Mouse (Mus musculus): ENCODE measurements around the gene Olfr630. TPM values are rescaled to one million over a fixed set of nuclear protein-coding genes. Genes with fewer than 3 reads are reported as not detected.
"Not testable (repeated sequence)": the region's sequence is repeated elsewhere in the genome, so short reads cannot be mapped to it uniquely, and the experiment has no call there.

Olfr630 gene
- total RNA-seq, 1 experiment: not detected

DNA sequence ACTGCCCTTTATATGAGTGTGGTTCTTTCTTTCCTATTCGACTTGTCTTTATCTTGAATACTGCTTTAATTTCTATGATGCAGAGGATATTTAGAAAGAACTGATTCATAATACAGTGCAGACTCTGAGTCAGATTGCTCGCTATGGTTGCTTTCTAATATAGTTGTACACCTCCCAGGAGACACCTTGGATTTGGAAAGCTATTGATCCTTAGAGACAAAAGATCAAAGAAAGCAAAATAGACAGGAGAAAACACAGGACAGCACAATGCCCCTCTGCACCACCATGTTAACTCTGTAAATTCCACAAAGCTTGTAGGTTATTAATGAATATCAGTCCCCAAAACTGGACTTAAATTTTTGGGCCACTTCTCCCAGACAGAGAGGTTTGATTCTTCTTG, 12.3 kb downstream of the Olfr630 start, which contains the start of gene Olfr629:
TSS of gene Olfr629 (minus strand) at position 101 of the 400 bp plus-strand sequence.
- Histone ChIP-seq H3K27ac (ENCODE audit: insufficient read depth, low read depth, low read length, poor library complexity, severe bottlenecking) (no peak within 1 kb of the TSS), H3K9ac (ENCODE audit: insufficient read depth, low read depth, low read length, poor library complexity, severe bottlenecking) (no peak within 1 kb of the TSS), H3K4me3 (ENCODE audit: insufficient read depth in 1 of 2, low read depth in 1 of 2, low read length in 2 of 2, poor library complexity in 1 of 2, severe bottlenecking in 1 of 2) (no peak within 1 kb of the TSS), H3K4me1 (ENCODE audit: control insufficient read depth in 2 of 2, insufficient read depth in 2 of 2, low read length in 2 of 2, poor library complexity in 1 of 2) (no peaks in the 10 kb centered on the region), H3K9me3 (ENCODE audit: control insufficient read depth, insufficient read depth, low read depth, low read length) (no peaks in the 10 kb centered on the region), H3K36me3 (ENCODE audit: control insufficient read depth, insufficient read depth, low read length, poor library complexity, severe bottlenecking) (no peaks in the 10 kb centered on the region)
- DNase-seq (ENCODE audit: low read depth, low spot score): no peak
- in situ Hi-C loops (cut with MboI; ENCODE audit: low sequenced_read_pairs in 2 of 2, unreplicated experiment in 2 of 2): no loop called here
- no peak for TF ChIP-seq MAFK (IDR thresholded peaks at IDR 0.05; ENCODE audit: insufficient read depth, low read depth, low read length)
- no peak for TF ChIP-seq ZC3H11A (IDR thresholded peaks at IDR 0.05; ENCODE audit: borderline replicate concordance, low read depth, low read length)
- TF ChIP-seq CHD2 (IDR thresholded peaks at IDR 0.05; ENCODE audit: low read depth, low read length): no peak
- TF ChIP-seq ZNF384 (IDR thresholded peaks at IDR 0.05; ENCODE audit: low read depth, low read length): no peak
- no peak for TF ChIP-seq HCFC1 (IDR thresholded peaks at IDR 0.05; ENCODE audit: borderline replicate concordance, insufficient read depth, low read length)

DNA sequence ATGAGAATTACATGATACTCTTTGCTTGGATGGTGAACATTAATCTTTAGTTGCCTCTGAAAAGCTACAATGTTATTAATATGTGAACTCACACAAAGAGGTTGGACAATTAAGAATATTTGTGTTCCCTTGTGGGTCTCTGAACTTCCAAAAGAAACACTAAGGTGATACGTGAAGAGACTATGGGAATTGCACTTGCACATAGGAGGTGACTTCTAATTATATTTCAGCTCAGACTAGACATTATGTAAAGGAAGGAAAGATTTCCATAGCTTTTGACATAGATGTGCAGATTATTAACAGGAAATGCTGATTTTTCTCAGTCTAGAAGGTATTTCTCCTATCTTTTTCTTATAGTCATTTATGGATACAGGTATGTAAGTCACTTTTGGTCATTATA, 27.1 kb downstream of the Olfr630 start, which contains the start of gene Olfr628:
TSS of gene Olfr628 (plus strand) at position 301 of the 400 bp plus-strand sequence.
- H3K4me1 ChIP-seq (ENCODE audit: control insufficient read depth in 2 of 2, insufficient read depth in 2 of 2, low read length in 2 of 2, poor library complexity in 1 of 2): no peaks in the 10 kb centered on the region
- no peaks in the 10 kb centered on the region for H3K9me3 ChIP-seq (ENCODE audit: control insufficient read depth, insufficient read depth, low read depth, low read length)
- no peak for DNase-seq (ENCODE audit: low read depth, low spot score)
- H3K4me3 ChIP-seq (ENCODE audit: insufficient read depth in 1 of 2, low read depth in 1 of 2, low read length in 2 of 2, poor library complexity in 1 of 2, severe bottlenecking in 1 of 2): no peak within 1 kb of the TSS
- TF ChIP-seq ZC3H11A (IDR thresholded peaks at IDR 0.05; ENCODE audit: borderline replicate concordance, low read depth, low read length): no peak
- no peak for TF ChIP-seq HCFC1 (IDR thresholded peaks at IDR 0.05; ENCODE audit: borderline replicate concordance, insufficient read depth, low read length)
- TF ChIP-seq CHD2 (IDR thresholded peaks at IDR 0.05; ENCODE audit: low read depth, low read length): no peak
- no peak for TF ChIP-seq MAFK (IDR thresholded peaks at IDR 0.05; ENCODE audit: insufficient read depth, low read depth, low read length)
- TF ChIP-seq ZNF384 (IDR thresholded peaks at IDR 0.05; ENCODE audit: low read depth, low read length): no peak
- in situ Hi-C loops (cut with MboI; ENCODE audit: low sequenced_read_pairs in 2 of 2, unreplicated experiment in 2 of 2): no loop called here
- H3K27ac ChIP-seq (ENCODE audit: insufficient read depth, low read depth, low read length, poor library complexity, severe bottlenecking): no peak within 1 kb of the TSS
- no peaks in the 10 kb centered on the region for H3K36me3 ChIP-seq (ENCODE audit: control insufficient read depth, insufficient read depth, low read length, poor library complexity, severe bottlenecking)
- no peak within 1 kb of the TSS for H3K9ac ChIP-seq (ENCODE audit: insufficient read depth, low read depth, low read length, poor library complexity, severe bottlenecking)

DNA sequence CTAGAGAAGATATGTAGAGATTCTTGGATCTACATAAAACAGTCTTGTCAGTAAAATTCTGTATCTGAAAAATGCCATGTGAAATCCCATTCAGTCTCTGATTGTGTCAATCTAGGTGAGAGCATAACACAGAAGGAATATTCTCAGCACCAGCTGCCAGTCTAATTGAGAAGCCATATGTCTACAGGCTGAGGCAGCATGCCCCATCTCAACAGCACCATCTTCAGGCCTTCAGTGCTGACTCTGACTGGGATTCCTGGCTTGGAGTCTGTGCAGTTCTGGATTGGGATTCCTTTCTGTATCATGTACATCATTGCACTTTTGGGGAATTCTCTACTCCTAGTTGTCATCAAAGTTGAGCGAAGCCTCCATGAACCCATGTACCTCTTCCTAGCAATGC, 40.7 kb downstream of the Olfr630 start:
- in situ Hi-C loops (cut with MboI; ENCODE audit: low sequenced_read_pairs in 2 of 2, unreplicated experiment in 2 of 2); H3K4me1 ChIP-seq (ENCODE audit: control insufficient read depth in 2 of 2, insufficient read depth in 2 of 2, low read length in 2 of 2, poor library complexity in 1 of 2); H3K36me3 ChIP-seq (ENCODE audit: control insufficient read depth, insufficient read depth, low read length, poor library complexity, severe bottlenecking); H3K9me3 ChIP-seq (ENCODE audit: control insufficient read depth, insufficient read depth, low read depth, low read length); H3K9ac ChIP-seq (ENCODE audit: insufficient read depth, low read depth, low read length, poor library complexity, severe bottlenecking); H3K27ac ChIP-seq (ENCODE audit: insufficient read depth, low read depth, low read length, poor library complexity, severe bottlenecking); H3K4me3 ChIP-seq (ENCODE audit: insufficient read depth in 1 of 2, low read depth in 1 of 2, low read length in 2 of 2, poor library complexity in 1 of 2, severe bottlenecking in 1 of 2); DNase-seq (ENCODE audit: low read depth, low spot score): not testable (repeated sequence)

DNA sequence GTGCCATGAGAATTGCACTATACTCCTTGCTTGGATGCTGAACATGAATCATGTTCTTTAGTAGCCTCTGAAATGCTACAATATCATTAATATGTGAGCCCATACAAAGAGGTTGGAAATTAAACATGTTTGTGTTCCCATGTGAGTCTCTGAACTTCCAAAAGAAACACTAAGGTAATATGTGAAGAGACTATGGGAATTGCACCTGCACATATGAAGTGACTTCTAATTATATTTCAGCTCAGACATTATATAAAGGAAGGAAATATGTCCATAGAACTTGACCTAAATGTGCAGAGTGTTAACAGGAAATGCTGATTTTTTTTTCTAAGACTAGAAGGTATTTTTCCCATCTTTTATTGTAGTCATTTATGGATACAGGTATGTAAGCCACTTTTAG, 42.8 kb downstream of the Olfr630 start, which contains the start of gene Olfr243:
TSS of gene Olfr243 (plus strand) at position 301 of the 400 bp plus-strand sequence.
- H3K36me3 ChIP-seq (ENCODE audit: control insufficient read depth, insufficient read depth, low read length, poor library complexity, severe bottlenecking): no peaks in the 10 kb centered on the region
- no peak for TF ChIP-seq ZNF384 (IDR thresholded peaks at IDR 0.05; ENCODE audit: low read depth, low read length)
- TF ChIP-seq ZC3H11A (IDR thresholded peaks at IDR 0.05; ENCODE audit: borderline replicate concordance, low read depth, low read length): no peak
- TF ChIP-seq CHD2 (IDR thresholded peaks at IDR 0.05; ENCODE audit: low read depth, low read length): no peak
- no peak for TF ChIP-seq MAFK (IDR thresholded peaks at IDR 0.05; ENCODE audit: insufficient read depth, low read depth, low read length)
- no peak for TF ChIP-seq HCFC1 (IDR thresholded peaks at IDR 0.05; ENCODE audit: borderline replicate concordance, insufficient read depth, low read length)
- no peak within 1 kb of the TSS for H3K9ac ChIP-seq (ENCODE audit: insufficient read depth, low read depth, low read length, poor library complexity, severe bottlenecking)
- DNase-seq (ENCODE audit: low read depth, low spot score): no peak
- H3K4me3 ChIP-seq (ENCODE audit: insufficient read depth in 1 of 2, low read depth in 1 of 2, low read length in 2 of 2, poor library complexity in 1 of 2, severe bottlenecking in 1 of 2): no peak within 1 kb of the TSS
- no peak within 1 kb of the TSS for H3K27ac ChIP-seq (ENCODE audit: insufficient read depth, low read depth, low read length, poor library complexity, severe bottlenecking)
- in situ Hi-C loops (cut with MboI; ENCODE audit: low sequenced_read_pairs in 2 of 2, unreplicated experiment in 2 of 2): no loop called here
- H3K4me1 ChIP-seq (ENCODE audit: control insufficient read depth in 2 of 2, insufficient read depth in 2 of 2, low read length in 2 of 2, poor library complexity in 1 of 2): no peaks in the 10 kb centered on the region
- no peaks in the 10 kb centered on the region for H3K9me3 ChIP-seq (ENCODE audit: control insufficient read depth, insufficient read depth, low read depth, low read length)

DNA sequence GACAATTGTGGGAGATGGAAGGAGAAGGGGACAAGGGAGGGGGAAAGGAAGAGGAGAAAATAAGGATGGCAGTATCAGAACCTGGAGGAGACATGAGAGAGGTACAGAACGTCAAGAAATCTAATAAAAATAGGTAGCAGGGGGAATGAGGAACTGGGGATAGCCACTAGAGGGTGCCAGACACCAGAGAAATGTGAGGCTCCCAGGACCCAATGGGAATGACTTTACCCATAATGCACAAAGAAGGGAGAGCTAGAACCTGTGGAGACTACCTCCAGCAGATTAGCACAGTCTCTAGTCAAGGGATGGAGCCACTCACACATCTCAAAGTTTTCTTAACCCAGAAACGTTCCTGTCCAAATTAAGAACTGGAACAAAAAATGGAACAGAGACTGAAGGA, 45.1 kb downstream of the Olfr630 start:
- H3K4me1 ChIP-seq (ENCODE audit: control insufficient read depth in 2 of 2, insufficient read depth in 2 of 2, low read length in 2 of 2, poor library complexity in 1 of 2): no peaks in the 10 kb centered on the region
- DNase-seq (ENCODE audit: low read depth, low spot score): no peak
- no peak overlapping the region for H3K9ac ChIP-seq (ENCODE audit: insufficient read depth, low read depth, low read length, poor library complexity, severe bottlenecking)
- no peak for TF ChIP-seq ZC3H11A (IDR thresholded peaks at IDR 0.05; ENCODE audit: borderline replicate concordance, low read depth, low read length)
- no peak for TF ChIP-seq CHD2 (IDR thresholded peaks at IDR 0.05; ENCODE audit: low read depth, low read length)
- no peak for TF ChIP-seq HCFC1 (IDR thresholded peaks at IDR 0.05; ENCODE audit: borderline replicate concordance, insufficient read depth, low read length)
- no peak overlapping the region for H3K27ac ChIP-seq (ENCODE audit: insufficient read depth, low read depth, low read length, poor library complexity, severe bottlenecking)
- in situ Hi-C loops (cut with MboI; ENCODE audit: low sequenced_read_pairs in 2 of 2, unreplicated experiment in 2 of 2): no loop called here
- no peaks in the 10 kb centered on the region for H3K36me3 ChIP-seq (ENCODE audit: control insufficient read depth, insufficient read depth, low read length, poor library complexity, severe bottlenecking)
- no peak overlapping the region for H3K4me3 ChIP-seq (ENCODE audit: insufficient read depth in 1 of 2, low read depth in 1 of 2, low read length in 2 of 2, poor library complexity in 1 of 2, severe bottlenecking in 1 of 2)
- no peaks in the 10 kb centered on the region for H3K9me3 ChIP-seq (ENCODE audit: control insufficient read depth, insufficient read depth, low read depth, low read length)

Other genes with a start within 250 kb of the Olfr630 start
- not detected in 2 replicates for gene Olfr610, start 245.2 kb downstream of the Olfr630 start, total RNA-seq (2012; rRNA removed)
- gene Olfr611, start 236.5 kb downstream of the Olfr630 start, total RNA-seq (2012; rRNA removed): not detected in 2 replicates
- gene Olfr612, start 214.6 kb downstream of the Olfr630 start, total RNA-seq (2012; rRNA removed): not detected in 2 replicates
- gene Olfr613, start 209.3 kb downstream of the Olfr630 start, total RNA-seq (2012; rRNA removed): not detected in 2 replicates
- gene Olfr615, start 201.3 kb downstream of the Olfr630 start, total RNA-seq (2012; rRNA removed): not detected in 2 replicates
- gene Olfr616, start 188.2 kb downstream of the Olfr630 start, total RNA-seq (2012; rRNA removed): not detected in 2 replicates
- not detected in 2 replicates for gene Olfr617, start 184.3 kb downstream of the Olfr630 start, total RNA-seq (2012; rRNA removed)
- not detected in 2 replicates for gene Olfr618, start 167.2 kb downstream of the Olfr630 start, total RNA-seq (2012; rRNA removed)
- not detected in 2 replicates for gene Olfr619, start 156.8 kb downstream of the Olfr630 start, total RNA-seq (2012; rRNA removed)
- not detected in 2 replicates for gene Olfr620, start 144.8 kb downstream of the Olfr630 start, total RNA-seq (2012; rRNA removed)
- gene Olfr622, start 114.6 kb downstream of the Olfr630 start, total RNA-seq (2012; rRNA removed): not detected in 2 replicates
- not detected in 2 replicates for gene Olfr623, start 93.6 kb downstream of the Olfr630 start, total RNA-seq (2012; rRNA removed)
- 0.04 TPM in 1 of 2 replicates, not detected in the other for gene Olfr624, start 86.1 kb downstream of the Olfr630 start, total RNA-seq (2012; rRNA removed)
- gene Olfr625-ps1, start 74.6 kb downstream of the Olfr630 start, total RNA-seq (2012; rRNA removed): not detected in 2 replicates
- gene Olfr243, start 42.7 kb downstream of the Olfr630 start, total RNA-seq (2012; rRNA removed): not detected in 2 replicates
- not detected in 2 replicates for gene Olfr628, start 27.0 kb downstream of the Olfr630 start, total RNA-seq (2012; rRNA removed)
- not detected in 2 replicates for gene Olfr629, start 12.4 kb downstream of the Olfr630 start, total RNA-seq (2012; rRNA removed)
- gene Olfr69, start 14.3 kb upstream of the Olfr630 start, total RNA-seq (2012; rRNA removed): not detected in 2 replicates
- not detected in 2 replicates for gene Olfr68, start 22.4 kb upstream of the Olfr630 start, total RNA-seq (2012; rRNA removed)
- not detected in 2 replicates for gene Olfr67, start 34.5 kb upstream of the Olfr630 start, total RNA-seq (2012; rRNA removed)
- gene Hbb-bt, start 56.7 kb upstream of the Olfr630 start, total RNA-seq (2012; rRNA removed): not detected in 2 replicates
- not detected in 2 replicates for gene Hbb-bs, start 70.8 kb upstream of the Olfr630 start, total RNA-seq (2012; rRNA removed)
- not detected in 2 replicates for gene Hbb-bh2, start 83.2 kb upstream of the Olfr630 start, total RNA-seq (2012; rRNA removed)
- gene Hbb-bh1, start 85.8 kb upstream of the Olfr630 start, total RNA-seq (2012; rRNA removed): not detected in 2 replicates
- not detected in 2 replicates for gene Hbb-y, start 95.9 kb upstream of the Olfr630 start, total RNA-seq (2012; rRNA removed)
- not detected in 2 replicates for gene Olfr66, start 128.9 kb upstream of the Olfr630 start, total RNA-seq (2012; rRNA removed)
- not detected in 2 replicates for gene Olfr64, start 137.2 kb upstream of the Olfr630 start, total RNA-seq (2012; rRNA removed)
- gene Olfr65, start 146.2 kb upstream of the Olfr630 start, total RNA-seq (2012; rRNA removed): not detected in 2 replicates
- not detected in 2 replicates for gene Olfr631, start 171.5 kb upstream of the Olfr630 start, total RNA-seq (2012; rRNA removed)
- not detected in 2 replicates for gene Olfr632, start 177.0 kb upstream of the Olfr630 start, total RNA-seq (2012; rRNA removed)
- not detected in 2 replicates for gene Olfr633, start 187.1 kb upstream of the Olfr630 start, total RNA-seq (2012; rRNA removed)
- gene Olfr635, start 213.8 kb upstream of the Olfr630 start, total RNA-seq (2012; rRNA removed): not detected in 2 replicates
- not detected in 2 replicates for gene Olfr638, start 241.4 kb upstream of the Olfr630 start, total RNA-seq (2012; rRNA removed)